Mouse (Mus musculus) neutrophil, adult 5-6 weeks (primary cell): Measurements from ENCODE around the gene Cacng6. TPM values are rescaled to one million over a fixed set of nuclear protein-coding genes. Genes with fewer than 3 reads are reported as not detected.
A peak's percentile ranks its signal among the peaks of the same experiment; 100 is the strongest.

Experiments
- ATAC-seq: fragments of 151-379, 151-347 bp; 2 replicates; pipeline ENCODE4 v1.8.0; 2017; ENCODE audit warnings: mild to moderate bottlenecking, moderate TSS enrichment; ENCODE audit not compliant: insufficient number of reproducible peaks, poor library complexity, low FRiP score, severe bottlenecking; ENCODE audit errors: extremely low read depth
- total RNA-seq: library from RNA; stranded (forward); fragments of 200-1000 nt; gene quantifications from 2 replicates; pipeline ENCODE4 v1.2.3, GENCODE M21; 2017

Cacng6 gene
- total RNA-seq, 1 experiment from 2014 or later: not detected

GRCm38 (mm10) chr7:3452821-3453485 lies 29.0 kb downstream of the Cacng6 start:
- no peak for ATAC-seq

- ATAC-seq: no peak
Measured at GRCm38 (mm10) chr7:3453486-3454183, 29.6 kb downstream of the Cacng6 start.

- ATAC-seq: no peak
Measured at GRCm38 (mm10) chr7:3457111-3457840, 33.3 kb downstream of the Cacng6 start.

- ATAC-seq: no peak
Measured at GRCm38 (mm10) chr7:3457841-3458217, 33.8 kb downstream of the Cacng6 start.

- ATAC-seq: no peak
Measured at GRCm38 (mm10) chr7:3460261-3460660, 36.3 kb downstream of the Cacng6 start.

GRCm38 (mm10) chr7:3463306-3463705 lies 39.3 kb downstream of the Cacng6 start:
- ATAC-seq: no peak

GRCm38 (mm10) chr7:3468614-3469013 lies 44.6 kb downstream of the Cacng6 start:
- ATAC-seq: no peak

- ATAC-seq: no peak
Measured at GRCm38 (mm10) chr7:3472774-3473173, 48.8 kb downstream of the Cacng6 start.

- no peak for ATAC-seq
Measured at GRCm38 (mm10) chr7:3474291-3475080, 50.5 kb downstream of the Cacng6 start.

GRCm38 (mm10) chr7:3476728-3477127 lies 52.7 kb downstream of the Cacng6 start:
- ATAC-seq: no peak

- 0 out of 2 replicates have a peak, but pooled peaks have one; percentile 55 for ATAC-seq
Measured at GRCm38 (mm10) chr7:3481948-3482608, 58.1 kb downstream of the Cacng6 start.

Other genes with a start within 250 kb of the Cacng6 start
- gene Nlrp12, start 174.5 kb upstream of the Cacng6 start, total RNA-seq: 151 and 156 TPM in 2 replicates
- 237 and 256 TPM in 2 replicates for gene Myadm, start 135.1 kb upstream of the Cacng6 start, total RNA-seq
- gene Prkcg, start 135.0 kb upstream of the Cacng6 start, total RNA-seq: 8.7 and 13.9 TPM in 2 replicates
- gene Cacng7, start 91.2 kb upstream of the Cacng6 start, total RNA-seq: not detected in 2 replicates
- gene Cacng8, start 33.5 kb upstream of the Cacng6 start, total RNA-seq: not detected in 2 replicates
- 50.3 and 60.8 TPM in 2 replicates for gene Tarm1, start 78.4 kb downstream of the Cacng6 start, total RNA-seq
- not detected in 2 replicates for gene Oscar, start 192.0 kb downstream of the Cacng6 start, total RNA-seq
- gene Ndufa3, start 193.2 kb downstream of the Cacng6 start, total RNA-seq: 171 TPM in 2 replicates
- gene Tfpt, start 205.7 kb downstream of the Cacng6 start, total RNA-seq: 28.5 and 53.9 TPM in 2 replicates
- gene Prpf31, start 205.8 kb downstream of the Cacng6 start, total RNA-seq: 34.4 and 49.0 TPM in 2 replicates
- gene Cnot3, start 221.1 kb downstream of the Cacng6 start, total RNA-seq: 55.9 TPM in 2 replicates
- gene Leng1, start 241.6 kb downstream of the Cacng6 start, total RNA-seq: 11.9 and 12.8 TPM in 2 replicates